Mouse (Mus musculus) forebrain, postnatal 0 days (tissue): ENCODE measurements around the gene Cda. TPM values are rescaled to one million over a fixed set of nuclear protein-coding genes. Genes with fewer than 3 reads are reported as not detected.

Source experiments
- ATAC-seq: fragments of 200-750 bp; cut with Nextera tagmentation; 2 replicates; pipeline ENCODE4 v1.8.0; 2017; ENCODE audit warnings: mild to moderate bottlenecking, moderate library complexity
- DNase-seq: peaks from one replicate; pipeline ENCODE4 v3.0.0-alpha.2; 2015
- H3K27ac ChIP-seq: fragments of 300-500 bp; sonication (generic); 2 replicates; pipeline ENCODE4 v1.5.1; 2014; ENCODE audit warnings: low read depth, mild to moderate bottlenecking, antibody characterized with exemption, low read length, moderate library complexity, mixed read lengths
- H3K27me3 ChIP-seq: fragments of 300-500 bp; sonication (generic); 2 replicates; pipeline ENCODE4 v1.6.1; 2014; ENCODE audit warnings: mild to moderate bottlenecking, low read length, mixed read lengths; ENCODE audit not compliant: insufficient read depth
- H3K36me3 ChIP-seq: fragments of 300-500 bp; sonication (generic); 2 replicates; pipeline ENCODE4 v1.6.1; 2014; ENCODE audit warnings: mild to moderate bottlenecking, moderate library complexity; ENCODE audit not compliant: insufficient read depth
- H3K4me1 ChIP-seq: fragments of 300-500 bp; sonication (generic); 2 replicates; pipeline ENCODE4 v1.6.1; 2014; ENCODE audit warnings: antibody characterized with exemption; ENCODE audit not compliant: insufficient read depth
- H3K4me2 ChIP-seq: fragments of 300-500 bp; sonication (generic); 2 replicates; pipeline ENCODE4 v1.6.1; 2014; ENCODE audit warnings: low read depth, mild to moderate bottlenecking, moderate library complexity
- H3K4me3 ChIP-seq: fragments of 300-500 bp; sonication (generic); 2 replicates; pipeline ENCODE4 v1.5.1; 2014; ENCODE audit warnings: low read depth, low read length, mixed read lengths
- H3K9ac ChIP-seq: fragments of 300-500 bp; sonication (generic); 2 replicates; pipeline ENCODE4 v1.6.1; 2014; ENCODE audit warnings: mild to moderate bottlenecking
- H3K9me3 ChIP-seq: fragments of 300-500 bp; sonication (generic); 2 replicates; pipeline ENCODE4 v1.6.1; 2016; ENCODE audit warnings: low read length
- CTCF ChIP-seq: sonication (generic); IDR thresholded peaks from 2 replicates; pipeline ENCODE4 v1.5.1; 2016; ENCODE audit warnings: antibody characterized with exemption, control low read depth, low read depth
- WGBS: fragments of 180-500 bp; shearing (Covaris S2); extraction: QIAGEN DNeasy Blood & Tissue Kit; methylation state at CpG from one replicate; pipeline ENCODE4 v1.1.7; 2014; 5-methylcytosine and 5-hydroxymethylcytosine counted together
- microRNA-seq, 2 experiments: library from miRNA; unstranded; fragments of <30 nt; microRNA quantifications; one replicate each; pipeline ENCODE4; 2016
- polyA plus RNA-seq: library from polyadenylated mRNA; unstranded; fragments of >200 nt; fragmentation: Nextera tagmentation; extraction: Ambion mirVana; gene quantifications from 2 replicates; pipeline ENCODE4 v1.2.1, GENCODE M21; 2015
- total RNA-seq: library from RNA; depleted of rRNA; stranded (reverse); fragments of >200 nt; gene quantifications from 2 replicates; pipeline ENCODE4 v1.2.3, GENCODE M21; 2014; rRNA removed

Gene Cda
- total and polyA plus RNA-seq, 2 experiments from 2014 or later = 3.6 to 4.9 TPM

- no peak for ATAC-seq
- 92% methylated on average over 3 of the region's 3 CpGs for WGBS
- no peak overlapping the region for H3K27ac ChIP-seq
These were observed 64.8 kb downstream of the Cda start for GRCm38 (mm10) chr4:138303011-138303410.

DNA sequence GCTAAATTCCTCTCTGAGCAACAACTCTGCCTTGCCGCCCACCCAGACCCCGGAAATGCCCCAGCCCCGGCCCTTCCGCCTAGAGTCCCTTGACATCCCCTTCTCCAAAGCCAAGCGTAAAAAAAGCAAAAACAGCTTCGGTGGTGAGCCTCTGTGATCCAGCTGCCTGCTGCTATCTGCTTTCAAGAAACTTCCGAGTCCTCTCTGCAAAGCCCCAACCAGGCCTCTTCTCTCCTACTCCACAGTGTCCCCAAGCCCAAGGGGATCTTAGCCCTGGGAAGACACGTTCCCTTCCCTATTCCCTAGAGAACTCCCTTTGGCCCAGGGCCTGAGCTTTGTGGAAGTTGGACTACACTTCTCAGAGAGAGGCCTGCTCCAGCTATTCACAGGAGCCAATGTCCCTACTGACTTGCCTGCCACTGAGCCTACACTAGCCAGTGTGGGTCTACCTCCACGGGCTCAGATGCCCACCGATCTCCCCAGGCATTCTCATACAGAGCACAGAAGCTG lies 66.5 kb downstream of the Cda start:
- H3K9me3 ChIP-seq = no peaks in the 10 kb centered on the region
- no peaks in the 10 kb centered on the region for H3K27me3 ChIP-seq
- DNase-seq = no peak
- no peak overlapping the region for H3K4me2 ChIP-seq
- WGBS = 89% methylated on average over 10 of the region's 10 CpGs
- TF ChIP-seq CTCF = no peak
- H3K27ac ChIP-seq = no peak overlapping the region
- no peak overlapping the region for H3K4me3 ChIP-seq
- H3K4me1 ChIP-seq = peaks cover 12% of the 10 kb centered on the region
- no peak overlapping the region for H3K9ac ChIP-seq
- H3K36me3 ChIP-seq = no peaks in the 10 kb centered on the region
- no peak for ATAC-seq

More at GRCm38 (mm10) chr4:138303011-138303410, 64.8 kb downstream of the Cda start:
- Histone ChIP-seq H3K9me3 (no peaks in the 10 kb centered on the region), H3K4me2 (no peak overlapping the region), H3K9ac (no peak overlapping the region), H3K4me1 (peaks cover 12% of the 10 kb centered on the region), H3K4me3 (no peak overlapping the region), H3K27me3 (no peaks in the 10 kb centered on the region), H3K36me3 (peaks cover 7% of the 10 kb centered on the region; the same call in 1 of the 2 replicates)
- TF ChIP-seq CTCF = no peak
- no peak for DNase-seq

DNA sequence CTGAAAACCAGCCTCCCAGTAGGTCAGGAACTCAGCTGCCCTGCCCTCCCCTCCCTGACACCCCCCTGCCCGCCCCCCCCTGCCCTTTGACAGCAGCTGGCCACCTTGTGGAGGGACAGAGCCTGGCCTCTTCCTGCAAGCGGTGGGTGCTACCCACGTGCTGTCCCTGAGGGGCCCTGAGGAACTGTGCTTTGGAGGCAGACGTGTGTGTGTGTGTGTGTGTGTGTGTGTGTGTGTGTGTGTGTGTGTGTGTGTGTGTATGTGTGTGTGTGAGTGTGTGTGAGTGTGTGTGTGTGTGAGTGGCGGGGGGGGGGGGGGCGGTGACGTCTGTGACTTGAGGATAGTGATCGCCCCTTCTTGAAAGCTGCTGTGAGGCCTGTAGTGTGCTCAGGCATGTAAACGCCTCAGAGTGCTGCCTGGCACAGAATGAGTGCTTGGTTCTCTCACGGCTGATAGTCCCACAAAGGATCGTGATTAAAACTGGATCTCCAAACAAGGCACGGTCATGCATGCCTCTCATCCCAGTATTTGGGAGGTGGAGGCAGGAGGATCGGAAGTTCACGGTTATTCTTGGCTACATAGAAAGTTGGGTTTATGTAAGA lies 73.7 kb downstream of the Cda start:
- Histone ChIP-seq H3K36me3 (no peaks in the 10 kb centered on the region), H3K4me3 (no peak overlapping the region), H3K9ac (no peak overlapping the region), H3K27me3 (no peaks in the 10 kb centered on the region), H3K4me1 (no peaks in the 10 kb centered on the region; the same call in 1 of the 2 replicates), H3K27ac (peak overlapping the region; percentile 78; the same call in 1 of the 2 replicates), H3K9me3 (no peaks in the 10 kb centered on the region), H3K4me2 (no peak overlapping the region)
- no peak for DNase-seq
- no peak for TF ChIP-seq CTCF
- ATAC-seq = peak; percentile 72
- whole genome bisulfite sequencing = 59% methylated on average over 11 of the region's 14 CpGs

DNA sequence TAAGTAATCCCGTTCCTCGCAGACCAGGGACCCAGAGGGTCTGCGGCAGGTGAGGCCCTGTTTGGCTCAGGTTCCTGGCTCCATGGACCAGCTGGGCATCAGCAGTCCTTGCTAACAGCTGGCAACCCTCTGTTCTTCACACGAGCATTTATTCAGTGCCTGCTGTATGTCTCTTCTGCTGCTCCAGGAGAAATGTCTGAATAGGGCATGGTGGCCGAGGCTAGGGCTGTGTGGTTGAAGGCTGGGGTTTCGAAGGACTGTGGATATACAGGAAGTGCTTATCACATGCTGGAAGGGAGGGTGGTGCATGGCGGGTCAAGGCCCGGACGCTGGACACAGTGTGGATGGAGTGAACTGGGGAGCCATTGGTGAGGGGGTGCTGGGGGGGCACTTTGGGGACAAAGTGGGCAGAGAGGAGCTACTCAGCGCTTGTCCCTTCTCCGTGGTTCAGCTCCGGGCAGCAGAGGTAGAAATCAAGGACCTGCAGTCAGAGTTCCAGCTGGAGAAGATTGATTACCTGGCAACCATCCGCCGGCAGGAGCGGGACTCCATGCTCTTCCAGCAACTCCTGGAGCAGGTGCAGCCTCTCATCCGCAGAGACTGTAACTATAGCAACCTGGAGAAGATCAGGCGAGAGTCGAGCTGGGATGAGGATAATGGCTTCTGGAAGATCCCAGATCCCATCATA lies 74.4 kb downstream of the Cda start:
- no peak overlapping the region for H3K4me3 ChIP-seq
- H3K4me2 ChIP-seq = no peak overlapping the region
- no peaks in the 10 kb centered on the region for H3K27me3 ChIP-seq
- ATAC-seq = peak; percentile 94
- no peaks in the 10 kb centered on the region for H3K9me3 ChIP-seq
- WGBS = 64% methylated on average over 18 of the region's 18 CpGs
- H3K4me1 ChIP-seq = no peaks in the 10 kb centered on the region; the same call in 1 of the 2 replicates
- peak overlapping the region; percentile 78 for H3K27ac ChIP-seq
- H3K9ac ChIP-seq = no peak overlapping the region
- H3K36me3 ChIP-seq = no peaks in the 10 kb centered on the region
- no peak for TF ChIP-seq CTCF
- peak; percentile 66 for DNase-seq

DNA sequence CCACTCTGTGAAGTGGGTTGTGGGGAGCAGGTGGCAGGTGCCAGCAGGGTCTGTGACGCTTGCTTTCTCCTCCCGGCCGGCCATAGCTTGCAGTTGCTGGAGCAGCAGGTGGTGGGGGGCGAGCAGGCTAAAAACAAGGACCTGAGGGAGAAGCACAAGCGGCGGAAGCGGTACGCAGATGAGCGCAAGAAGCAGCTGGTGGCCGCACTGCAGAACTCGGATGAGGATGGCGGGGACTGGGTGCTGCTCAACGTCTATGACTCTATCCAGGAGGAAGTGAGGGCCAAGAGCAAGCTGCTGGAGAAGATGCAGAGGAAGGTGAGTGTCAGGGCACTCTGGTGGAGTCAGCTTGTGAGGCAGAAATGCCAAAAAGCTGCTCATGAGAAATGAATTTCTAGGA lies 75.8 kb downstream of the Cda start:
- H3K9ac ChIP-seq = no peak overlapping the region
- H3K4me3 ChIP-seq = no peak overlapping the region
- H3K27ac ChIP-seq = no peak overlapping the region
- no peaks in the 10 kb centered on the region; the same call in 1 of the 2 replicates for H3K4me1 ChIP-seq
- no peak overlapping the region for H3K4me2 ChIP-seq
- no peak for DNase-seq
- no peaks in the 10 kb centered on the region for H3K27me3 ChIP-seq
- H3K9me3 ChIP-seq = no peaks in the 10 kb centered on the region
- no peak for ATAC-seq
- WGBS = 89% methylated on average over 13 of the region's 13 CpGs
- no peak for TF ChIP-seq CTCF
- no peaks in the 10 kb centered on the region for H3K36me3 ChIP-seq

- ATAC-seq (no peak), DNase-seq (no peak)
- H3K36me3 ChIP-seq = no peaks in the 10 kb centered on the region
- no peak overlapping the region for H3K27ac ChIP-seq
- no peak overlapping the region for H3K9ac ChIP-seq
- no peak overlapping the region for H3K4me2 ChIP-seq
- H3K9me3 ChIP-seq = no peaks in the 10 kb centered on the region
- no peaks in the 10 kb centered on the region for H3K4me1 ChIP-seq
- H3K4me3 ChIP-seq = no peak overlapping the region
- H3K27me3 ChIP-seq = no peaks in the 10 kb centered on the region
- 89% methylated on average over 7 of the region's 7 CpGs for WGBS
- no peak for TF ChIP-seq CTCF
These were observed 79.1 kb downstream of the Cda start for GRCm38 (mm10) chr4:138288691-138289090.

Small RNA genes within 50 kb of the gene (microRNA-seq; reads per million reads assigned to microRNA genes)
- gene Gm27646 (0 reads per million in 2 experiments), gene Mir7019 (1.5 to 3.3 reads per million in 2 experiments)

Other genes with a start within 250 kb of the Cda start
- 186 and 209 TPM in 2 replicates for gene Hp1bp3, start 151.7 kb downstream of the Cda start, total RNA-seq
- 209 and 217 TPM in 2 replicates for gene Hp1bp3, start 151.7 kb downstream of the Cda start, polyA plus RNA-seq
- 17.8 and 18.2 TPM in 2 replicates for gene Sh2d5, start 117.6 kb downstream of the Cda start, total RNA-seq
- gene Sh2d5, start 117.6 kb downstream of the Cda start, polyA plus RNA-seq = 10.8 and 13.8 TPM in 2 replicates
- 2.3 and 4.0 TPM in 2 replicates for gene Kif17, start 117.6 kb downstream of the Cda start, total RNA-seq
- gene Kif17, start 117.6 kb downstream of the Cda start, polyA plus RNA-seq = 2.6 and 4.2 TPM in 2 replicates
- gene Ddost, start 63.3 kb downstream of the Cda start, total RNA-seq = 160 and 184 TPM in 2 replicates
- 181 and 212 TPM in 2 replicates for gene Ddost, start 63.3 kb downstream of the Cda start, polyA plus RNA-seq
- gene Pink1, start 41.7 kb downstream of the Cda start, total RNA-seq = 224 and 230 TPM in 2 replicates
- gene Pink1, start 41.7 kb downstream of the Cda start, polyA plus RNA-seq = 152 TPM in 2 replicates
- 11.9 and 14.7 TPM in 2 replicates for gene Fam43b, start 28.5 kb upstream of the Cda start, total RNA-seq
- 18.9 and 22.6 TPM in 2 replicates for gene Fam43b, start 28.5 kb upstream of the Cda start, polyA plus RNA-seq
- 30.1 and 32.4 TPM in 2 replicates for gene Mul1, start 66.7 kb upstream of the Cda start, total RNA-seq
- gene Mul1, start 66.7 kb upstream of the Cda start, polyA plus RNA-seq = 13.5 and 19.4 TPM in 2 replicates
- 45.9 and 48.3 TPM in 2 replicates for gene Camk2n1, start 86.3 kb upstream of the Cda start, total RNA-seq
- gene Camk2n1, start 86.3 kb upstream of the Cda start, polyA plus RNA-seq = 17.1 and 21.4 TPM in 2 replicates